Mouse (Mus musculus): Measurements from ENCODE around the gene Nhs. TPM values are rescaled to one million over a fixed set of nuclear protein-coding genes. Genes with fewer than 3 reads are reported as not detected.
A peak's percentile ranks its signal among the peaks of the same experiment; 100 is the strongest.

Nhs gene
- polyA plus RNA-seq, 1 experiment from 2014 or later = 3.6 TPM

DNA sequence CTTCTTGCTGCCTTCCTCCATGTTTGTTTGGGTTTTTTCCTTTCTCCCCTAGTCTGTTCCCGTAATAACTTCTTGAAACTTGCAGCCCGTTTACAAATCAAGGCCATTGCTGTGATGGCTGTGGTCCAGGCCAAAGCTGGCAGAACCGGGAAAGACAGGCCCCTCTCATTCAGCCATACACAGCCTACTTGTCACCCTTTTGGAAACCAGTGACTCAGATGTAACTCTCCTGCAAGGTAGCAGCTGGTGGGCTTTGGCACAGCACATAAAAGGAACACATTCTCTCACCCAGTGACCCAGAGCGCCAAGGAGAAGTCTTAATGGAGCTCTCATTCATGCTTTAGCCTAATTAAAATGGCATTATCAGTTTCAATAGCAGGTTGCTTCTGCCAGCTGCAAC, 72.2 kb downstream of the Nhs start:
- no peak for ATAC-seq (ENCODE audit: low FRiP score, low TSS enrichment)
- H3K9me3 ChIP-seq (ENCODE audit: control insufficient read depth, low read length) = no peaks in the 10 kb centered on the region
- 92% methylated on average over 4 of the region's 4 CpGs for WGBS

DNA sequence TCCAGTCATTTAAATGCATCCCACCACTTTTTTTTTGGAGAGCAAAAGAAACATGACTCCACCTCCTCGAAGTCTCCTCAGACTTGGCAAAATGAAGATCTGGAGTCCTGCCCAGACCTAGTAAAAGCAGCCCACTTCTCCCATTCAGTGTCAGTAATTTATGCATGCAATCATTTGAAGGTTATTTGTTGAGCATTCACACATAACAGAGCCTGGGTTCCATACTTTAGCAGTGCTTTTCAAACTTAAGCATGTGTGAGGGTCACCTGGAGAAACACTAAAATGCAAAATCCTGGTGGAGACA, 73.7 kb downstream of the Nhs start:
- no peaks in the 10 kb centered on the region for H3K4me1 ChIP-seq (ENCODE audit: control insufficient read depth, insufficient read depth, low read length)
- no peak overlapping the region for H3K27ac ChIP-seq (ENCODE audit: low read depth, low read length)
- no peaks in the 10 kb centered on the region for H3K36me3 ChIP-seq (ENCODE audit: control insufficient read depth, insufficient read depth, low read length)
- H3K27me3 ChIP-seq (ENCODE audit: control insufficient read depth, insufficient read depth, low read length) = no peaks in the 10 kb centered on the region
- peak; percentile 43; the same call in 1 of the 2 replicates for ATAC-seq (ENCODE audit: low FRiP score, low TSS enrichment)
- 50% methylated on average over 1 of the region's 1 CpGs for WGBS
- no peak overlapping the region for H3K4me3 ChIP-seq (ENCODE audit: low read length)
- H3K9ac ChIP-seq (ENCODE audit: low read depth, low read length) = no peak overlapping the region
- no peak overlapping the region for H3K4me2 ChIP-seq (replicated peaks; ENCODE audit: low read depth, low read length)
- H3K9me3 ChIP-seq (ENCODE audit: control insufficient read depth, low read length) = no peaks in the 10 kb centered on the region

More for the DNA sequence above, 72.2 kb downstream of the Nhs start:
- H3K27ac ChIP-seq (ENCODE audit: low read depth, low read length) = no peak overlapping the region
- H3K27me3 ChIP-seq (ENCODE audit: control insufficient read depth, insufficient read depth, low read length) = no peaks in the 10 kb centered on the region
- no peak overlapping the region for H3K9ac ChIP-seq (ENCODE audit: low read depth, low read length)
- H3K4me2 ChIP-seq (replicated peaks; ENCODE audit: low read depth, low read length) = no peak overlapping the region
- H3K36me3 ChIP-seq (ENCODE audit: control insufficient read depth, insufficient read depth, low read length) = no peaks in the 10 kb centered on the region
- H3K4me3 ChIP-seq (ENCODE audit: low read length) = no peak overlapping the region
- no peaks in the 10 kb centered on the region for H3K4me1 ChIP-seq (ENCODE audit: control insufficient read depth, insufficient read depth, low read length)

DNA sequence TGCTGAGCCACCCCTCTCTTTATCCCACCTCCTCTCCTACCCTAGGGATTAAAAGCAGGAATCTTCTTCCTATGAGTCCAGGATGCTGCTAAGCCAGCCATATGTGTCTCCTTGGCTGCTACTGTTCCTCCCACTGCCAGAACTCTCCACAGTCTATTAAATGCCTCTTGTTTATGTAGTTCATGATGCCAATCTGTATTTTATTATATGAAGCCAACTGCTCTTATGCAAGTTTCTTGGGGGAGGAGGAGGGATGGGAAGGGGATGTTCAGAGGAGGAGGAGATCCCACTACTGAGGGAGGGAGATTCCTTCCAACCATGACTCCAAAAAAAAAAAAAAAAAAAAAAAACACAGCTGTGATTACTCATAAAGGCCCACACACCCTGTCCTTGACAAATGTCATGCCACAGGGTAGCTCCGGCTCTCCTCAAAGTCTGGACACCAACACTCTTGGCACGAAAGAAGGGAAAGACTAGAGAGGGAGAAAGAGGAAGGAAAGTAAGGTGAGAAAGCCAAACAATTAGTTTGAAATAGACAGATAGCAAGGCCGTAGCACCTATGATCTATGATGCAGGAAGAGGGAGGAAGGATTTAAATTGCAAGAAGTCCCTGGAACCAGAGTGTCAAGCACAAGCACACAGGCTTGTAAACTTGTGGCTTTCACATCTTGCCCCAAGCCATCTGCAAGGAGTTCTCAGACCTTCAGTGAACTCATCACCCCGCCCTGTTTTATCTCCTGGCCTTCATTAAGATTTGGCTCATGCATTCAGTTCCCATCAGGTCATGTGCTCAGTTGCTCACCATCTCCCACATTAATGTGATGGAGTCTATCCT, 74.3 kb downstream of the Nhs start:
- Histone ChIP-seq H3K27me3 (ENCODE audit: control insufficient read depth, insufficient read depth, low read length) (no peaks in the 10 kb centered on the region; the same call in 1 of the 2 replicates), H3K4me1 (ENCODE audit: control insufficient read depth, insufficient read depth, low read length) (no peaks in the 10 kb centered on the region), H3K4me3 (ENCODE audit: low read length) (no peak overlapping the region), H3K9ac (ENCODE audit: low read depth, low read length) (no peak overlapping the region), H3K27ac (ENCODE audit: low read depth, low read length) (no peak overlapping the region), H3K36me3 (ENCODE audit: control insufficient read depth, insufficient read depth, low read length) (no peaks in the 10 kb centered on the region), H3K9me3 (ENCODE audit: control insufficient read depth, low read length) (no peaks in the 10 kb centered on the region), H3K4me2 (replicated peaks; ENCODE audit: low read depth, low read length) (no peak overlapping the region)
- 57% methylated on average over 4 of the region's 4 CpGs for WGBS
- ATAC-seq (ENCODE audit: low FRiP score, low TSS enrichment) = peak; percentile 86

DNA sequence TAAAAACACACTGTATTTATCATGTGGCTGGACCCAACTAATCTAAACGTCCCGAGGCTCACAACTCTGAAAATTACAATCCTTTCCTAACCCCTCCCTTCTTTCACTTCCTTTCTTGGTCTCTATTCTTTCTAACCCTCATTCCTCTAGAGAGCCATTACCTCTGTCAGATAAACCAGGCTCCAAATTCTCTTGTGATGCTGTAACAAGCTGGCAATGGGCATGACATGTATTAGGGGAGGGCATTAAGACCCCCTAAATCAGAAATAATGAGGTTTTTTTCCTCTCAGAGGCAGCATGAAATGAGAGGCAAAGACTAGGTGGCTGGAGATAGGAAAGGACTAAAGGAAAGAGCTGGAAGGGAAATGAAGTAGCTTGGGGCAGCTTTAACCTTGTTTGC, 96.4 kb downstream of the Nhs start:
- Histone ChIP-seq H3K27ac (ENCODE audit: low read depth, low read length) (no peak overlapping the region), H3K4me2 (replicated peaks; ENCODE audit: low read depth, low read length) (no peak overlapping the region), H3K4me1 (ENCODE audit: control insufficient read depth, insufficient read depth, low read length) (no peaks in the 10 kb centered on the region), H3K9ac (ENCODE audit: low read depth, low read length) (no peak overlapping the region), H3K27me3 (ENCODE audit: control insufficient read depth, insufficient read depth, low read length) (no peaks in the 10 kb centered on the region), H3K36me3 (ENCODE audit: control insufficient read depth, insufficient read depth, low read length) (no peaks in the 10 kb centered on the region), H3K9me3 (ENCODE audit: control insufficient read depth, low read length) (no peaks in the 10 kb centered on the region), H3K4me3 (ENCODE audit: low read length) (no peak overlapping the region)
- WGBS = 59% methylated on average over 2 of the region's 2 CpGs
- no peak for ATAC-seq (ENCODE audit: low FRiP score, low TSS enrichment)

DNA sequence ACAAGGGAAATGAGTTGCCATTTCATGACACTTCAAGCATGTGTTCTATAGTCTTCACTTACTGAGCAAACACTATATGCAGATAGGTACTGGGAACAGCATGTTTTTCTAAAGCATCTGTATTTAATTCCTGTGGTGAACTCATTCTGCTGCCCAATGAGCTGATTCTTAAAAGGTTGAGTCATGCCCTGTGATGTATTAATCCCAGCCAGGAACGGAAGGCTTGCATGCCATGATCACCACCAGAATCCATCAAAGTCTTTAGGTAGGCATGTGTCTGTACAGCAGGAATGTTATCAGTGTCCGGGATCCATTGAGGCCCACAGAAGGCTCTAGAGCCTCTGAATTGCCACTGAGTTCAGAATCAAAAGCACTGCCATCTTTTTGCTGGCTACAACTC, 103.9 kb downstream of the Nhs start:
- Histone ChIP-seq H3K4me1 (ENCODE audit: control insufficient read depth, insufficient read depth, low read length) (no peaks in the 10 kb centered on the region), H3K9ac (ENCODE audit: low read depth, low read length) (no peak overlapping the region), H3K9me3 (ENCODE audit: control insufficient read depth, low read length) (no peaks in the 10 kb centered on the region), H3K27ac (ENCODE audit: low read depth, low read length) (no peak overlapping the region), H3K36me3 (ENCODE audit: control insufficient read depth, insufficient read depth, low read length) (no peaks in the 10 kb centered on the region), H3K4me3 (ENCODE audit: low read length) (no peak overlapping the region), H3K4me2 (replicated peaks; ENCODE audit: low read depth, low read length) (no peak overlapping the region), H3K27me3 (ENCODE audit: control insufficient read depth, insufficient read depth, low read length) (peaks cover 3% of the 10 kb centered on the region; the same call in 1 of the 2 replicates)
- 81% methylated on average over 2 of the region's 2 CpGs for WGBS
- ATAC-seq (ENCODE audit: low FRiP score, low TSS enrichment) = no peak

DNA sequence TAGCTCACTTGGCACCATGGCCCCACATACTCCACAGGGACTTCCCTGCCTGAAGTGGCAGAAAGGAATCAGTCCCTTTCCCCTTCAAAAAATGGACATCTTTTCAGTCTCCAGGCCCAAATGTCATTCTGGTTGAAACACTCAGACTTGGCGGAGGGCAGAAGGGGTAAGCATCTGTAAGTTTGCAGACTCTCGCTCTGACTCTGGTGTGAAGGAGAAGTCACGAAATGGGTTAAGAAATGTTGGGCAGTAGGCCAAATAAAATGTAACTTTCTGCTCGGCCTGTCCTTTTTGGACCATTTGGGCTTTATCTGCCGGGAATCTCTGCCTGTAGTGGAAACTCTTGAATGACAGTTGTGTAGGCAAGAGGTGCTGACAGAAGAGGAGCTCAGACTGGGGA, 106.0 kb downstream of the Nhs start:
- Histone ChIP-seq H3K4me1 (ENCODE audit: control insufficient read depth, insufficient read depth, low read length) (no peaks in the 10 kb centered on the region), H3K9me3 (ENCODE audit: control insufficient read depth, low read length) (no peaks in the 10 kb centered on the region), H3K36me3 (ENCODE audit: control insufficient read depth, insufficient read depth, low read length) (no peaks in the 10 kb centered on the region), H3K4me3 (ENCODE audit: low read length) (no peak overlapping the region), H3K27me3 (ENCODE audit: control insufficient read depth, insufficient read depth, low read length) (peaks cover 3% of the 10 kb centered on the region; the same call in 1 of the 2 replicates), H3K4me2 (replicated peaks; ENCODE audit: low read depth, low read length) (no peak overlapping the region), H3K9ac (ENCODE audit: low read depth, low read length) (no peak overlapping the region), H3K27ac (ENCODE audit: low read depth, low read length) (no peak overlapping the region)
- ATAC-seq (ENCODE audit: low FRiP score, low TSS enrichment) = no peak
- WGBS = 76% methylated on average over 5 of the region's 5 CpGs

DNA sequence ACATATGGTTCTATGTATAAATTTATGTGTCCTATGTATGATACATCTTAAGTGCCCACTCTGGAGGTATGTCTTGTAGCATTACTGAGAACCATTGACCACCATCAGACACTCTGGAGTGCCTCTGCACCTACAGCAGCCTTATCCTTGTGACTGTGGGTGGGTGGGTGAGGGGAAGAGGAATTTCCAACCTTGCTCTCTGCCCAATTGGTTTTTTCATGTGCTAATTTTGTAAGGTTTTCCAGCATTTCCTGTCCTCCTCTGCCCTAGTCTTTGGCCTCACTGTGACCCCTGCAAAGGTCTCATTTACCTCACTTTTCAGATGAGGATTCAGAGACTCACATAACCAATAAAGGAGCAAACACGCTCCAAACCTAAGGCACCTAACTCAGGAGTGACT, 107.0 kb downstream of the Nhs start:
- H3K4me1 ChIP-seq (ENCODE audit: control insufficient read depth, insufficient read depth, low read length) = no peaks in the 10 kb centered on the region
- no peaks in the 10 kb centered on the region for H3K36me3 ChIP-seq (ENCODE audit: control insufficient read depth, insufficient read depth, low read length)
- no peak overlapping the region for H3K27ac ChIP-seq (ENCODE audit: low read depth, low read length)
- no peaks in the 10 kb centered on the region for H3K9me3 ChIP-seq (ENCODE audit: control insufficient read depth, low read length)
- H3K27me3 ChIP-seq (ENCODE audit: control insufficient read depth, insufficient read depth, low read length) = peaks cover 3% of the 10 kb centered on the region; the same call in 1 of the 2 replicates
- WGBS = 78% methylated on average over 1 of the region's 1 CpGs
- no peak overlapping the region for H3K9ac ChIP-seq (ENCODE audit: low read depth, low read length)
- ATAC-seq (ENCODE audit: low FRiP score, low TSS enrichment) = no peak
- no peak overlapping the region for H3K4me2 ChIP-seq (replicated peaks; ENCODE audit: low read depth, low read length)
- no peak overlapping the region for H3K4me3 ChIP-seq (ENCODE audit: low read length)

DNA sequence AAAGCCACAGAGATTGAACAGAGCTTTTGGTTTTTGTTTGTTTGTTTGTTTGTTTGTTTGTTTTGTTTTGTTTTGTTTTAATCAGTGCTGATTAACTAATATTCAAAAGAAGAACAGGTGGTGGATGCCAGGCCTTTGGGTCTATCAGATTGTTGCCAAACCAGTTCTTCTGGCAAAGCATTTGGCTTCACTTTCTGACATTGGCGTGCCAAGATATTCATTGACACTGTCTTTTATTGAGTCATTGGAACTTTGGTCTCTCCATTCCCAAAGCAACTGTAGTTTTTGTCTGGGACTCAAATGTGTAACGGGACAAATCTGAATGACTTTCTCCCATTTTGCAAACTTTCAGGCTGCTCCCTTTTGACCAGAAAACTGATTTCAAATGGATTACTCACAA, 109.9 kb downstream of the Nhs start:
- Histone ChIP-seq H3K9me3 (ENCODE audit: control insufficient read depth, low read length) (no peaks in the 10 kb centered on the region), H3K4me3 (ENCODE audit: low read length) (no peak overlapping the region), H3K4me2 (replicated peaks; ENCODE audit: low read depth, low read length) (no peak overlapping the region), H3K4me1 (ENCODE audit: control insufficient read depth, insufficient read depth, low read length) (no peaks in the 10 kb centered on the region), H3K27me3 (ENCODE audit: control insufficient read depth, insufficient read depth, low read length) (no peaks in the 10 kb centered on the region; the same call in 1 of the 2 replicates), H3K9ac (ENCODE audit: low read depth, low read length) (no peak overlapping the region), H3K36me3 (ENCODE audit: control insufficient read depth, insufficient read depth, low read length) (no peaks in the 10 kb centered on the region), H3K27ac (ENCODE audit: low read depth, low read length) (no peak overlapping the region)
- WGBS = 83% methylated on average over 2 of the region's 2 CpGs
- no peak for ATAC-seq (ENCODE audit: low FRiP score, low TSS enrichment)

DNA sequence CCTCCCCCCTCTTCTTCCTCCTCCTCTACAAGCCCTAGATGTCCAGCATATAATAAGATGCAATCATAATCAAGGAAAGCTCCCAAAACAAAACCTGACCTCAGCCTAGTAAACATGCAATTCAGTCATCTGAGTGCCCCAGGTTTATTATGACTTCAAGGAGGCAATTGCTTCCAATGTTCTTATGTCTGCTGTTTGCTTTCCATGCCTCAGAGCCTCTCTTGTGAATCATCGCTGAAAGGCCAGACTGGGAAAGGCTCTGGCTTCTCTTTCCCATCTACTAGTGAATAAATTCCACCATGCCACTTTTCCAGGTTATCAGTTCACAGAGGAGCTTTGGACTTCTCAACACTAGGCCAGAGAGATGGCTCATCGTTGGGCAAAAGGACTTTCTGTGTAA, 114.0 kb downstream of the Nhs start:
- H3K4me3 ChIP-seq (ENCODE audit: low read length) = no peak overlapping the region
- no peaks in the 10 kb centered on the region; the same call in 1 of the 2 replicates for H3K27me3 ChIP-seq (ENCODE audit: control insufficient read depth, insufficient read depth, low read length)
- no peaks in the 10 kb centered on the region for H3K4me1 ChIP-seq (ENCODE audit: control insufficient read depth, insufficient read depth, low read length)
- WGBS = 84% methylated on average over 2 of the region's 2 CpGs
- no peak overlapping the region for H3K4me2 ChIP-seq (replicated peaks; ENCODE audit: low read depth, low read length)
- H3K27ac ChIP-seq (ENCODE audit: low read depth, low read length) = no peak overlapping the region
- H3K9me3 ChIP-seq (ENCODE audit: control insufficient read depth, low read length) = no peaks in the 10 kb centered on the region
- no peak for ATAC-seq (ENCODE audit: low FRiP score, low TSS enrichment)
- H3K9ac ChIP-seq (ENCODE audit: low read depth, low read length) = no peak overlapping the region
- H3K36me3 ChIP-seq (ENCODE audit: control insufficient read depth, insufficient read depth, low read length) = no peaks in the 10 kb centered on the region

Data from kidney, embryonic 14.5 days (tissue).